Mouse (Mus musculus): ENCODE data around the gene Ugt1a6b. TPM values are rescaled to one million over a fixed set of nuclear protein-coding genes. Genes with fewer than 3 reads are reported as not detected.
"Not testable (repeated sequence)": the region's sequence is repeated elsewhere in the genome, so short reads cannot be mapped to it uniquely, and the experiment has no call there.

Ugt1a6b gene
- not detected in 2 replicates for polyA plus RNA-seq (2012; ENCODE audit: insufficient read depth, insufficient read length, low replicate concordance, missing spikeins)

- WGBS = 85% methylated on average over 3 of the region's 3 CpGs
- not testable (repeated sequence) for H3K4me1 ChIP-seq (ENCODE audit: control insufficient read depth, insufficient read depth, low read length); H3K4me3 ChIP-seq (ENCODE audit: insufficient read depth, low read depth, low read length); H3K27ac ChIP-seq (ENCODE audit: insufficient read depth, low read depth, low read length)
Observed at GRCm38 (mm10) chr1:88103019-88103418, at the start of gene Ugt1a6b. Gene Ugt1a6b (plus strand): TSS chr1:88103252.

- no peak within 1 kb of the TSS for H3K27ac ChIP-seq (ENCODE audit: insufficient read depth, low read depth, low read length)
- no peak within 1 kb of the TSS for H3K4me3 ChIP-seq (ENCODE audit: insufficient read depth, low read depth, low read length)
Observed at GRCm38 (mm10) chr1:88055088-88055487, 48.0 kb upstream of the Ugt1a6b start, which contains the start of gene Ugt1a10. Gene Ugt1a10 (plus strand): TSS chr1:88055388.

GRCm38 (mm10) chr1:88066472-88067102 is 36.5 kb upstream of the Ugt1a6b start:
- H3K4me1 ChIP-seq (ENCODE audit: control insufficient read depth, insufficient read depth, low read length); H3K27ac ChIP-seq (ENCODE audit: insufficient read depth, low read depth, low read length); H3K4me3 ChIP-seq (ENCODE audit: insufficient read depth, low read depth, low read length): not testable (repeated sequence)
- 30% methylated on average over 1 of the region's 2 CpGs for WGBS

More at GRCm38 (mm10) chr1:88055088-88055487, 48.0 kb upstream of the Ugt1a6b start, which contains the start of gene Ugt1a10:
- TF ChIP-seq CTCF (IDR thresholded peaks at IDR 0.05; ENCODE audit: insufficient read depth, low read depth, low read length) (no peak), POLR2A (IDR thresholded peaks at IDR 0.05; ENCODE audit: insufficient read depth, low read depth, low read length) (no peak)
- 92% methylated on average over 1 of the region's 1 CpGs for whole genome bisulfite sequencing
- H3K4me1 ChIP-seq (ENCODE audit: control insufficient read depth, insufficient read depth, low read length) = no peaks in the 10 kb centered on the region

- no peak for TF ChIP-seq POLR2A (IDR thresholded peaks at IDR 0.05; ENCODE audit: insufficient read depth, low read depth, low read length)
- TF ChIP-seq CTCF (IDR thresholded peaks at IDR 0.05; ENCODE audit: insufficient read depth, low read depth, low read length) = no peak
- no peaks in the 10 kb centered on the region for H3K4me1 ChIP-seq (ENCODE audit: control insufficient read depth, insufficient read depth, low read length)
- 77% methylated on average over 2 of the region's 2 CpGs for WGBS
- H3K4me3 ChIP-seq (ENCODE audit: insufficient read depth, low read depth, low read length) = no peak within 1 kb of the TSS
- H3K27ac ChIP-seq (ENCODE audit: insufficient read depth, low read depth, low read length) = no peak within 1 kb of the TSS
Observed at GRCm38 (mm10) chr1:88070495-88070894, 32.6 kb upstream of the Ugt1a6b start, which contains the start of gene Ugt1a9. Gene Ugt1a9 (plus strand): TSS chr1:88070800.

- Histone ChIP-seq H3K27ac (ENCODE audit: insufficient read depth, low read depth, low read length) (no peak overlapping the region), H3K4me1 (ENCODE audit: control insufficient read depth, insufficient read depth, low read length) (no peaks in the 10 kb centered on the region), H3K4me3 (ENCODE audit: insufficient read depth, low read depth, low read length) (no peak overlapping the region)
- WGBS = 81% methylated on average over 4 of the region's 4 CpGs
- TF ChIP-seq POLR2A (IDR thresholded peaks at IDR 0.05; ENCODE audit: insufficient read depth, low read depth, low read length) (no peak), CTCF (IDR thresholded peaks at IDR 0.05; ENCODE audit: insufficient read depth, low read depth, low read length) (no peak)
Observed at GRCm38 (mm10) chr1:88070902-88071301, 32.1 kb upstream of the Ugt1a6b start.

- TF ChIP-seq CTCF (IDR thresholded peaks at IDR 0.05; ENCODE audit: insufficient read depth, low read depth, low read length) = no peak
- no peak for TF ChIP-seq POLR2A (IDR thresholded peaks at IDR 0.05; ENCODE audit: insufficient read depth, low read depth, low read length)
- Histone ChIP-seq H3K4me3 (ENCODE audit: insufficient read depth, low read depth, low read length) (no peak overlapping the region), H3K4me1 (ENCODE audit: control insufficient read depth, insufficient read depth, low read length) (no peaks in the 10 kb centered on the region), H3K27ac (ENCODE audit: insufficient read depth, low read depth, low read length) (no peak overlapping the region)
- WGBS = 94% methylated on average over 2 of the region's 2 CpGs
Observed at GRCm38 (mm10) chr1:88074471-88074870, 28.6 kb upstream of the Ugt1a6b start.

- WGBS = 91% methylated on average over 1 of the region's 1 CpGs
- Histone ChIP-seq H3K4me3 (ENCODE audit: insufficient read depth, low read depth, low read length) (no peak overlapping the region), H3K27ac (ENCODE audit: insufficient read depth, low read depth, low read length) (no peak overlapping the region)
Observed at GRCm38 (mm10) chr1:88077128-88077527, 25.9 kb upstream of the Ugt1a6b start.

GRCm38 (mm10) chr1:88081670-88082069 is 21.4 kb upstream of the Ugt1a6b start:
- TF ChIP-seq POLR2A (IDR thresholded peaks at IDR 0.05; ENCODE audit: insufficient read depth, low read depth, low read length) = no peak
- TF ChIP-seq CTCF (IDR thresholded peaks at IDR 0.05; ENCODE audit: insufficient read depth, low read depth, low read length) = no peak
- 93% methylated on average over 1 of the region's 1 CpGs for WGBS
- Histone ChIP-seq H3K4me1 (ENCODE audit: control insufficient read depth, insufficient read depth, low read length) (no peaks in the 10 kb centered on the region), H3K27ac (ENCODE audit: insufficient read depth, low read depth, low read length) (no peak overlapping the region), H3K4me3 (ENCODE audit: insufficient read depth, low read depth, low read length) (no peak overlapping the region)

More at GRCm38 (mm10) chr1:88077128-88077527, 25.9 kb upstream of the Ugt1a6b start:
- TF ChIP-seq CTCF (IDR thresholded peaks at IDR 0.05; ENCODE audit: insufficient read depth, low read depth, low read length) (no peak), POLR2A (IDR thresholded peaks at IDR 0.05; ENCODE audit: insufficient read depth, low read depth, low read length) (no peak)
- no peaks in the 10 kb centered on the region for H3K4me1 ChIP-seq (ENCODE audit: control insufficient read depth, insufficient read depth, low read length)

GRCm38 (mm10) chr1:88086125-88086524 is 16.9 kb upstream of the Ugt1a6b start:
- no peak overlapping the region for H3K27ac ChIP-seq (ENCODE audit: insufficient read depth, low read depth, low read length)
- no peaks in the 10 kb centered on the region for H3K4me1 ChIP-seq (ENCODE audit: control insufficient read depth, insufficient read depth, low read length)
- WGBS = 65% methylated on average over 1 of the region's 1 CpGs
- H3K4me3 ChIP-seq (ENCODE audit: insufficient read depth, low read depth, low read length) = no peak overlapping the region
- TF ChIP-seq CTCF (IDR thresholded peaks at IDR 0.05; ENCODE audit: insufficient read depth, low read depth, low read length) (no peak), POLR2A (IDR thresholded peaks at IDR 0.05; ENCODE audit: insufficient read depth, low read depth, low read length) (no peak)

- H3K4me3 ChIP-seq (ENCODE audit: insufficient read depth, low read depth, low read length) = no peak within 1 kb of the TSS
- no peak for TF ChIP-seq CTCF (IDR thresholded peaks at IDR 0.05; ENCODE audit: insufficient read depth, low read depth, low read length)
- no peak for TF ChIP-seq POLR2A (IDR thresholded peaks at IDR 0.05; ENCODE audit: insufficient read depth, low read depth, low read length)
- no peak within 1 kb of the TSS for H3K27ac ChIP-seq (ENCODE audit: insufficient read depth, low read depth, low read length)
- no peaks in the 10 kb centered on the region for H3K4me1 ChIP-seq (ENCODE audit: control insufficient read depth, insufficient read depth, low read length)
- 76% methylated on average over 3 of the region's 3 CpGs for WGBS
Observed at GRCm38 (mm10) chr1:88087513-88087912, 15.5 kb upstream of the Ugt1a6b start, which contains the start of gene Ugt1a8. Gene Ugt1a8 (plus strand): TSS chr1:88087813.

Data from olfactory bulb, adult 2 months (tissue).